Mouse (Mus musculus) midbrain, embryonic 15.5 days (tissue): Measurements from ENCODE around the gene 9530002B09Rik. TPM values are rescaled to one million over a fixed set of nuclear protein-coding genes. Genes with fewer than 3 reads are reported as not detected.

Source experiments
- ATAC-seq: fragments of 200-750 bp; cut with Nextera tagmentation; replicated peaks from 2 replicates; pipeline ENCODE4 v1.8.0; 2017; ENCODE audit warnings: moderate TSS enrichment
- H3K27ac ChIP-seq: fragments of 300-500 bp; sonication (generic); 2 replicates; pipeline ENCODE4 v1.5.1; 2015; ENCODE audit warnings: mild to moderate bottlenecking, inconsistent platforms
- H3K27me3 ChIP-seq: fragments of 300-500 bp; sonication (generic); replicated peaks from 2 replicates; pipeline ENCODE4 v1.6.1; 2015; ENCODE audit warnings: inconsistent platforms
- H3K36me3 ChIP-seq: fragments of 300-500 bp; sonication (generic); replicated peaks from 2 replicates; pipeline ENCODE4 v1.6.1; 2015; ENCODE audit warnings: inconsistent platforms
- H3K4me1 ChIP-seq: fragments of 300-500 bp; sonication (generic); 2 replicates; pipeline ENCODE4 v1.6.1; 2015; ENCODE audit warnings: inconsistent platforms
- H3K4me2 ChIP-seq: fragments of 300-500 bp; sonication (generic); 2 replicates; pipeline ENCODE4 v1.6.1; 2015; ENCODE audit warnings: inconsistent platforms, mild to moderate bottlenecking, moderate library complexity
- H3K4me3 ChIP-seq: fragments of 300-500 bp; sonication (generic); 2 replicates; pipeline ENCODE4 v1.5.1; 2015; ENCODE audit warnings: mild to moderate bottlenecking, inconsistent platforms
- H3K9ac ChIP-seq: fragments of 300-500 bp; sonication (generic); 2 replicates; pipeline ENCODE4 v1.6.1; 2015; ENCODE audit warnings: mild to moderate bottlenecking, inconsistent platforms
- H3K9me3 ChIP-seq: fragments of 300-500 bp; sonication (generic); 2 replicates; pipeline ENCODE4 v1.6.1; 2016; ENCODE audit warnings: inconsistent platforms
- polyA plus RNA-seq: library from polyadenylated mRNA; unstranded; fragments of >200 nt; fragmentation: Nextera tagmentation; extraction: Ambion mirVana; gene quantifications from 2 replicates; pipeline ENCODE4 v1.2.1, GENCODE M21; 2015

Gene 9530002B09Rik
- polyA plus RNA-seq, result not detected in 2 replicates

GRCm38 (mm10) chr4:122688975-122689374 is at the start of gene 9530002B09Rik:
Gene 9530002B09Rik, plus strand, starts transcription at chr4:122689275.
- no peaks in the 10 kb centered on the region for H3K36me3 ChIP-seq
- H3K9ac ChIP-seq, result no peak within 1 kb of the TSS
- no peak for ATAC-seq
- H3K4me3 ChIP-seq, result no peak within 1 kb of the TSS
- no peaks in the 10 kb centered on the region for H3K27me3 ChIP-seq
- no peak within 1 kb of the TSS for H3K27ac ChIP-seq
- no peak within 1 kb of the TSS for H3K4me2 ChIP-seq
- H3K4me1 ChIP-seq, result no peaks in the 10 kb centered on the region
- H3K9me3 ChIP-seq, result peaks cover 6% of the 10 kb centered on the region; the same call in 1 of the 2 replicates

Other genes with a start within 250 kb of the 9530002B09Rik start
- gene Ppt1, start 147.0 kb downstream of the 9530002B09Rik start, polyA plus RNA-seq, result 90.6 and 91.4 TPM in 2 replicates
- gene Cap1, start 196.8 kb downstream of the 9530002B09Rik start, polyA plus RNA-seq, result 66.9 and 69.4 TPM in 2 replicates